Mouse (Mus musculus): ENCODE results near the gene Glrx5.
A peak's percentile ranks its signal among the peaks of the same experiment; 100 is the strongest.

Glrx5 gene

DNA sequence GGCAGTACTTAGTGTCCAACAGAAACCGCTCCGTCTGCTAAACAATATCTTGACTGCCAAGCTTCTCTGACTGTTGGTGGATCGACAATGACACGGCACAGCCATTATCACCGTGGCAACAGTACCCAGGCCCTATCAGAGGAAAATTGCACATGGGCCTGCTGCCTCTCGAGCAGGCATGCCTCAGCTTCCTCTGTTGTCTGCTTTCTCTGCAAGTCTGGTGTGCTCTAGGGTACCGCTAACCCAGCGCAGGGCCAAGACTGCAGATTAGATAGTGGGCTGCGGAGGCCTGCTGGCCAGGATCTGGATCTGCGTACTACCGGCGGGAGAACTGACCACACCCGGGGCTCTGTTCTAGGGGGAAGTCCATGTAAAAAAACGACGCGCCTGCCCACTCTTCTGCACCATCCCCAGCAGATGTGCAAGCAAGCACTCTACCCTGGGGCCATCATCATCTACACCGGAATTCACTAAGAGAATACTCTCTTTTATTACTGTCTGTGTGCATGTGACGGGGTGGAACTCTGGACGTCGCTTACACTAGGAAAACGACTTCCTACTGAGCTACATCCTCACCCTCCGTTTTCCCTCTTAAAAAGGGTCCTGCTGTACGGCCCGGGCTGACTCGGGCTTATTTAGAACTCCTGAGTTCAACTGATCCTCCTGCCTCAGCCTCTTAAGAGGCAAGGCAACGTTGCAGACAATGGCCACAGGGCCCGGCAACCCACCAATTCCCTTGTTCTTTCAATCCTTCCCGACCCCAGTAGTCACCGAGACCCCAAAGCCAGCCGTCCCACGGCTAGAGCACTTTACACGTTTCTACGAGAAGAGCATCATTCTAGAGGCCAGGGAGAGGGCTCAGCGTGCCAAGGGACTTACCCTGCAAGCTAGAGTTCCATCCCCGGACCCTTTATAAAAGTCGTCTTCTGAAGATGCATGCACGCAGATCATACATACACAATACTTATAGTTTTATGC is 1.1 kb upstream of the Glrx5 start:
- peak; percentile 28 for DNase-seq (ENCODE audit: inconsistent ontology term)

DNA sequence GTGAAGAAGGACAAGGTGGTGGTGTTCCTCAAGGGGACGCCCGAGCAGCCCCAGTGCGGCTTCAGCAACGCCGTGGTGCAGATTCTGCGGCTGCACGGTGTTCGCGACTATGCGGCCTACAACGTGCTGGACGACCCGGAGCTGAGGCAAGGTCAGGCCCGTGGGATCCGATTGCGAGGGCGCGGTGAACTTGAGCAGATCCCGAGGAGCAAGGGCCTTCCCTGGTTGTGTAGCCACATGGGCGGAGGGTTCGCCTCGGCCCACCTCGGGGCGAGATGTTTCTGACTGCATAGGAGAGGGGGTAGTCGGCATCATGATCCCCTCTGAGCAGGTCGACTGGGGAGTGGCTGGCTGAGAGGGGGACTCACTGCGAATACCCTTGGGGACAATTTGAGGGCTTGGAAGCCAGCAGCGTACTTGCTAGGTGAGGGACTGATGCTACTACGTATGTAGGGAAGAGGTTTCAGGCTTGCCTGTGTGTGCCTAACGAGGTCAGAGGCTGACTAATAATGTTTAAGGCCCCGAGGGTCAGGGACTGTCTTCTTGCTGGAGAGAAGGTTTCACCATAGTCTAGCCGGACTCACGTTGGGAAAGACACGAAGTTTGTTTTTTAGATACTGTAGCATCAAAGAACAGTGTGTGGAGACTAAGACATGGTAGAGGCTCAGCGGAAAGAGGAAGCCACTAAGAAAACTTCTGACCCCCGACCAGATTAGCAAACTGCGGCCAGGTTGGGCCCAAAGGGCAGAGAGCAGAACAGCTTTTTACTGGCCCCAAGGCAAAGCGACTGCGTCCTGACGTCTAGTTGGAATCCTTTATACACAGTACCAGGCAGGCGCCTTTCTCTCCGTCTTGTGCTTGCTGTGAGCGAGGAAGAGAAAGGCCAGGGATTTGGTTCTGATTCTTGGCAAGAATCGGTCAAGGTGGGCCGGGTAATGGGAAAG is 616 bp downstream of the Glrx5 start:
- peak; percentile 25 for DNase-seq (ENCODE audit: inconsistent ontology term)

DNA sequence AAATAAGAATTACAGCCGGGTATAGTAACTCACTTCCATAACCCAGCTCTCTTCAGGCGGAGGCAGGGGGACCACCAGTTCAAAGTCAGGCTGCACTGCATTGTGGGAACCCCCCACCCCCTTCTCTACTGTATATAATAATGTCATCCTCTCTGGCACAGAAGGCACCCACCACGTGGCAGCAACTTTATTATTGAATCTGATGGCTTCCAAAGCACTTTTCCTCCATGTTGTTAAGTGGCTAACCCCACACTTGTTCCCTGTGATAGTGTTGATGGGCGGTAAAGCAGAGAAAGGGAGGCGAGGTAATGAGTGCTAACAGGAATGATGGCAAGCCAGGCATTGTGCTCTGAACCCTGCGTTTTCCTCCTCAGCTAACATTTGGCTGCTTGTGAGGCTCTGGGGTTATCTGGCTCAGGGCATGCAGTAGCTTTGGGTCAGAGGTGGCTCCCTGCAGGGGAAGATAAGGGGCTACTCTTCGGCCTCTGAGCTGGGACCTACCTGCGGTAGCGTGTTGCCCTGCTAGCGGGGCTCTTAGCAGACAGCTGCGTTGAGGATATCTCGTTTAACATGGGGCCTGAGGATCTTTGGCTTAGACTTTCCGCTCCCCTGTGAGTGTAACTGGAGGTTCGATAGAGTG is 1.8 kb downstream of the Glrx5 start:
- no peak for DNase-seq (ENCODE audit: inconsistent ontology term)

DNA sequence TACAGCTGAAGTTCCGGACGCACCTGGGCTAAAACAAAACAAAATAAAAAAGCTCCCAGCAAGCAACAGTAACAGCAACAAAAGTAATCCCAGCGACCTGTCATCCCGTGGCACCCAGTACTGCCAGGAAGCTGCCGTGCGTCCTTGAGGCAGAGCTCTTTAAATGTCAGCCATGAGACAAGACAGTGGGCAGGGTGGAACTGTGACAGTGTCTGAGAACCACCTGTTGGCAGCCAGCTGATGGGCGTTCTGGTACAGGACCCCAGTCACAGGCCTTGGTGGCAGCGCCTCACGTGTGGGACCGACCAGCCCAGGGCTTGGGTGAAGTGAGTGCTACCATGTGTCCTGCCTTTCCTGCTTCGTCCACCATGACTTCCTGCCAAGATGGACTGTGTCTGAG is 5.7 kb downstream of the Glrx5 start:
- DNase-seq (ENCODE audit: inconsistent ontology term): no peak

DNA sequence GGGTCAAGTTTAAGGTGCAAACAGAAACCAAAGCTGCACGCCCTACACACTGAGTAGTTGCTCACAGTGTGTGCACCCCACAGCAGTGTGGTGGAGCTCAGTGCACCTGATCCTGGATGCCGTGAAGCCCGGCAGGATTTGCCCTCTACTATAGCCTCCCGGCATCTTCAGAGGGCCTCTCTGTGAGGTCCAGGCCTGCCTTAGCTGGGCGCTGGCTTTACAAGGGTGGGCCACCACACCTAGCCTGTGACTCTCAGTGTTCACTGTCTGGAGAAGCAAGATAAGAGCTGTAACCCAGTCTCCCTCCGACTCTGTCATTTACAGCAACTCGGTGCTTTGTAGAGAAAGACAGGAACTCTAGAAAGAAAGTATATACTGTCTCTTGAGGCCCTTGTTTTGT is 6.4 kb downstream of the Glrx5 start:
- no peak for DNase-seq (ENCODE audit: inconsistent ontology term)

DNA sequence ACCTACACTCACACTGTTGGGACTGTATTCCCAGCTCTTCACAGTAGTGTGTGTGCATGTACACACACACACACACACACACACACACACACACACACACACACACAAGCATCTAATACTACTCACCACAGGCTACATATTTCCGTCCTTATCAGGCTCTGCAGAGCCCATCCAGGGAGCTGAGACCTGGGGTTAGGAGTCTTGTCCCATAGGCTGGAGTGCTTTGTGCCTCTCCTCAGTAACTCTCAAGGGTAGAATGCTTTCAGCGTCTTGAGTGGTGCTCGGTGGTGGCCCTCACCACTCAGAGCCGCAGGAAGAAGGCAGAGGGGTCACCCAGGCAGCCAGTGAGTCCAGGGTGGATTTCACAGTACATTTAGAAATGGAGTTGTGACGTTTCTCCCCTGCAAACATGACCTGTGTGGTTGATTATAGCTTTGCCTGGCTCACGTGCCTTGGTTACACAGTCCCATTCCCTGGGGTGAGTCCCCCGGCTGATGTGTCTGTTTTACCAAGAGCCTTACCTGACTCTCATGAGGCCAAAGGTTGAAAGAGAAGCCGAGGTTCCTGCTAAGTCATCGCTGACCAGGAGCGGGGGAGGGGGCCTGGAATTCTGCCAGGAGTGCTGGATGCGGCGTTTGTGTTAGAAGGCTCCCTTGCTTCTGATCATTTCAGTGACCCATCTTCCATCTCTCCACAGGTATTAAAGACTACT is 7.2 kb downstream of the Glrx5 start:
- DNase-seq (ENCODE audit: inconsistent ontology term): no peak

DNA sequence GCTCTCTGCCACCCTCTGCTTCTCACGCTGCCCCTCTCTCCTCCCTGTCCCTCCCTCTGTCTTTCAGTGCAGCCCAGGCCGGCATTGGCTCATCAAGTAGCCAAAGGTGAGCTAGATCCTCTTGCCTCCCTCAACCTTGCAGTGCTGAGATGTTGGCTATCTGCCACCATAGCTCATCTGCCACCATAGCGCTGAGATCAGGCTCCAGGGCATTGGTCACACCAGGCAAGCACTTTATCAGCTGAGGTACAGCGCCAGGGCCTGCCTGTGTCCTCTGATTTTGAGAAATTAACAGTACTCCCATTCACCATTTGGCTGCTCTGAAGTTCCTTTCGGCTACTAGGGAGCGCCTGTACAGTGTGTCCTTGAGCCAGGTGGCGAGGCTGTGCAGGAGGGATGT is 8.5 kb downstream of the Glrx5 start:
- no peak for DNase-seq (ENCODE audit: inconsistent ontology term)

DNA sequence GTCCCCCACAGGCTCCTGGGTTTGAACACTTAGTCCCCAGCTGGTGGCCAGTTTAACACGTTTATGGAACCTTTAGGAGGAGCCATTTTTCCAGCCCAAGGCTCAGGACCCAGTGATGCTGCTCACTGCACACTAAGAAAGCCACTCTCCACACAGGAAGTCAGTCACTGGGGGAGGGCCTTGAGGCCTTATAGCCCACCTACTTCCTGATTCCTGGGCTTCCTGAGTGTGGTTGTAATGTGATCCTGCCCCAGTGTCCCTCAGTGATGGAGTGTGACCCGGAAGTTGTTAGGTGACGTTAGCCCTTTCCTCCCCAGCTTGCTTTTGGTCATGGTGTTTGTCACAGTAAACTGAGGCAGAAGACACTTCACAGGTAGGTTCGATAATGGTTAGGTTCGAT is 10.6 kb downstream of the Glrx5 start:
- DNase-seq (ENCODE audit: inconsistent ontology term): no peak

DNA sequence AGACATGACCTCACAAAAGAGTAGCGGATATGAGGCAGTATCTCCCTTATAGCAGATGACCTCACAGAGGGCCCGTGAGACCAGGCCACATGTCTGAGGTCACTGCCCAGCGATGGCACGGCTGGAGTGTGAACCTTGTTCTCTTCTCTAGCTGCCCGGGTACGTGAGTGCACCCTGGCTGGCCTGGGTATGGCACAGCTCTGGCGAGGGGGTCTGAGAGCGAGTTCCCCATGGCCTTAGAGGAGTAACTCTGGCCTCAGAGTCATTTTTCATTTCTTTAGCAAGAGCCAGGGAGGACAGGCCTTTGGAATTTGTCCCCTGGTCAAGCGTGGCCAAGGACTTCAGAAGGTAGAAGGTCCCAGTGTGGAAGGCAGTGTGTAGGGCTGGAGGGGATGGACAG is 12.3 kb downstream of the Glrx5 start:
- DNase-seq (ENCODE audit: inconsistent ontology term): no peak

DNA sequence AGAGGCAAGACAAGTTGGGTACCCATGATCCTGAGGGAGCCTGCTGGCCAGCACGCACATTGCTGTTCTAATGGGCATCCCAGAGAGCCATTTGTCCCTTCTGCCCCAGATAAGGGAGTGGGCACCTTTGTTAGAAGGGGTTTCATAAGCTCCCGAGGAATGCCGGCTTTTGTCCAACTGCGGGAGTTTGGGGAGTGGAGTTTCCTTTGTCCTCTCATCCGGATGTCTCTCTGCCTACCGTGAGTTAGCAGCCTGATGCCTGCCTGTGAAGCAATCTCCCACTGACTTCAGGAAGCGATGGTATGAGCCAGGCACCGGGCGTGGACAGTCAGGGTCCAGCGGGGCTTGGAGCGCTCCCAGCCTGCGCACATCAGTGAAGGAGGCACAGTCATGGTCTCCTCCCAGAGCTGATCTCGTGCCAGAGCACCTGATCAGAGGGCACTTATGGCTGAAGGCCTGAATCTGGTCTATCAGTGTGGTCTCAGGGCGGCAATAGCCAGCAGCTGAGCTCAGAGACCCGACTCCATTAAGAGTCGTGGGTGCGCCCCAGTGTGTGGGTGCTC is 15.9 kb downstream of the Glrx5 start:
- peak; percentile 83 for DNase-seq (ENCODE audit: inconsistent ontology term)

DNA sequence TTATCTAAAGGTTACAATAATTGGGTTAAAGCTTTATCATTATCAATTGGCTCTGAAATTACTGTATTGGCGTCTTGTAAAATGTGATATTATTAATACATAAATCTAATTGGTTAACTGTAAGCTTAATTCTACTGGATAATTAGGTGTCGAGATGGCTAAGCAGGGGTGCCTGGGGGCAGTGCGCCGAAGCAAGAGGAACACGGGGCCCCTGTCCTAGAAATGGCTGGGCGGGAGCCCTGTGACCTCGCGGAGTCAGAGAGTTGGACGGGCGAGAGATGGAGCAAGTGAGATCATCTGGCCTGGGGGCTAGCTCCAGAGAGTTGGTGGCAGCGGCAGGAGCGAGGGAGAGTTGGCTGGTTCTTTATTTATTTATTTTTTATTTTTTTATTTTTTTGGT is 17.3 kb downstream of the Glrx5 start:
- no peak for DNase-seq (ENCODE audit: inconsistent ontology term)

DNA sequence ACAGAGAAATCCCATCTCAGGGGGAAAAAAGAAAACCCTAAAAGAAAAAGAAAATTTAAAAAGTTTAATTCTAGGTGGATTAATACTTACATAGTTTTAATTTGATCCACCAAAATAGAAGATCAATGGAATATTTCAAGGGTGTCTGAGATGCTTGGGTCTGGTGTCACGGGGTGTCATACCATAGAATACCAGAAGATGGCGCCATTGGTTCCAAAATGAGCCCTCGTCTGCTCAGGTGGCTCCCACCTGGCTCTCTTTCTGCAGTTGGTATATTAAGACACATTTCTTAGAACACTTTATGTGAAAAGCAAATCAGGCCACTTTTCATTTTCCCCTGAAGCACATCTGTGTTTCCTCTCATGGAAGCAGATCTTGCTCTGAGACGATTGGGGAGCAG is 18.4 kb downstream of the Glrx5 start:
- DNase-seq (ENCODE audit: inconsistent ontology term): peak; percentile 53

DNA sequence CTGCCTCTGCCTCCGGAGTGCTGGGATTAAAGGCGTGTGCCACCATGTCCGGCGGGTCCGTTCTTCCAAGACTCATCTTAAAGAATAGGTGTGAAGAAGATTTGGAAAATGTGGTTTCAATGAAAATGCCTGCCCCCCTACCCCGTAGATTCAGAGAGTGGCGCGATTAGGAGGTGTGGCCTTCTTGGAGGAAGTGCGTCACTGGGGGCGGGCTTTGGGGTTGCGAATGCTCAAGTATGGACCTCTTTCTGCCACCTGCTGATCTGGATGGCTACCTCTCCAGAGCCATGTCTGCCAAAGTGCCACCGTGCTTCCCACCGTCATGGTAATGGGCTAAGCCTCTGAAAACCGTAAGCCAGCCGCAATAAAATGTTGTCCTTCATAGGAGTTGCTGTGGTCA is 21.6 kb downstream of the Glrx5 start:
- DNase-seq (ENCODE audit: inconsistent ontology term): no peak

DNA sequence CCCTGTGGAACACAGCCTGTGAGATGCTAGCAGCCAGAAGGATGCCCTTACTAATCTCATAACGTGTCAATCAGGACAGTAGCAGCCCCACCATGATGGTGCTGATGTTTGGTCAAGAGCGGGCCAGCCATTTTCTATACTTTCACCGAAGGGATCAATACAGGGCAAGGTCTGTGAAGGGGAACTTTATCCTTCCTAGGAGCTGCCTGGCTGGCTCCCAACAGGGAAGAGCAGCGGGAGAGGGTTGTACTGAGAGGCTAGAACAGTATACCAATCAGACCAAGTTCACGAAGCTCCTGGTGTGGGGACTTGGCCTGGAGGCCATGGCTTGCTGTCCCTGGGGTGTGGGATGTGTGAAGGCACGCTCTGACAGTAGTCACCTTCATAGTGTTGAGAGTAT is 22.8 kb downstream of the Glrx5 start:
- DNase-seq (ENCODE audit: inconsistent ontology term): no peak

DNA sequence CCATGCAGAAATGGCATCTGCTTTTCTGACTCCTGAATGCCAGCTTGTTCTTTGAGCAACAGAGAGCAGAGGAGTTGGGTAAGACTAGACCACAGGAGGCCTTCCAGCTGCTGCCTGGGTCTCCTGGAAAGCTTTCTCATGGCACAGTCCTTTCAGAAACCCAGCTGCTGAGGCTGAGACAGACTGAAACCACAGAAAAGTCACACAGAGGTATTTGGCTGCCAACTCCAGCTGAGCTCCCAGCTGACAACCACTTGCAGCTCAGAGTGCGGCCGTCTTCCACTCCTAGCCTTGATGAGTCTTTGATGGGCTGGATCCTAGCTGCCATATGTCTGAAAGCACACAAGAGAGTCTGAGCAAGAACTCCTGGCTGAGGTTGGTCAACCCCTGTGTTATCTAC is 27.5 kb downstream of the Glrx5 start:
- no peak for DNase-seq (ENCODE audit: inconsistent ontology term)

DNA sequence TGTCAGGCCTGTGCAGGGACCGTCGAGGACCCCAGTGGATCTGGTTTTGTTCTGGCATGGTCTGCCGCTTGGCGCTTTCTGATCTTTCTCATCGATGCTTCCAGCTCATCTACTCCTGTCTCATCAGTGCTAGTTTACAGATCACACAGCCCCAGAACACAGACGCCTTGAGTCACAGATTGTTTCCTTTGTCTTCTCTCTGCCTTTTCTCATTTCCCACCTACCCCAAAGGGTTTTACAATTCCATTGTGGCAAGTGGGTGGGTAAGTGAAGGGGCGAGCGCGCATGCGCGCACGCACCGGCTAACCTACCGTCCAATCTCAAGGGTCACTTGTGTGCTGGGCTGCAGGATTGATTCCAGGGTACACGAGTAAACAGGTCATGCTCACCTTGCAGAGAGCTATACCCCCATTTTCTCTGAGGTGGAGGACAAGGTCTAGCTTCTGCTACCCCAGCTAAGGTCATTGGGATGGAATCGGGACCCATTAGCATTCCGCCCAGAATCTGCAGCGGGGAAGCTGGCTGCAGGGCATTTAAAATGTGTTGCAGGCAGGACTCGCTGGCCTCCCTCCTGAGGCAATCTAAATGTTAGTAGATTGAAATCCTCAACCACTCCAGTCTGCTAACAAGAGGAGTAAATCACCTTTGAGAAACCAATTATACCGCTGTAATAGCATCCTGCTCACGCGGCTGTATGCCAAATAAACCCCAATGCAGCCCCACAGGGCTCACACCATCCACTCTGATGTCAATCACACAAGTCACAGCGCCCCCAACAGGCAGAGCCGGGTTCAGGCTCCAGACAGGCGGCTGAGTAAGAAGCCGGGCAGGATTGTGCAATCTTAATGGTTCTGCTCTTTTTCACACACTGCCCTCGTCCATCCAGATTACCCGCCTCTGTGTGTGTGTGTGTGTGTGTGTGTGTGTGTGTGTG is 31.0 kb downstream of the Glrx5 start:
- DNase-seq (ENCODE audit: inconsistent ontology term): no peak

DNA sequence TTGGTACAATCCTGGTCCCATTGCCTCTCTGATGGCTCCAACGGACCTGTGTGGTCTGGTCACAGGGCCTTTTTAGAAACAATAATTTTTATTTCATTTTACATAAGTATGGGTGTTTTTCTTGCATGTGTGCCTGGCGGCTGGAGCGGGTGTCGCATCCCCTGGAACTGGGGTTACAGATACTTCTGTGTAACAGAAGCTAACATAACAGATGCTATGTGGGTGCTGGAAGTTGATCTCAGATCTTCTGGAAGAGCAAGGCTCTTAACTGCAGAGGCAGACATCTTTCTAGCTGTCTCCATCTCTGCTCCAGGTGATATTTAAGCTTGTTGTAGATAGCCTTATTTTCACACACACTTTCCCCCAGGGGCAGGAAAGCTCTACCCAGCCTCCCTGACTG is 31.7 kb downstream of the Glrx5 start:
- no peak for DNase-seq (ENCODE audit: inconsistent ontology term)

DNA sequence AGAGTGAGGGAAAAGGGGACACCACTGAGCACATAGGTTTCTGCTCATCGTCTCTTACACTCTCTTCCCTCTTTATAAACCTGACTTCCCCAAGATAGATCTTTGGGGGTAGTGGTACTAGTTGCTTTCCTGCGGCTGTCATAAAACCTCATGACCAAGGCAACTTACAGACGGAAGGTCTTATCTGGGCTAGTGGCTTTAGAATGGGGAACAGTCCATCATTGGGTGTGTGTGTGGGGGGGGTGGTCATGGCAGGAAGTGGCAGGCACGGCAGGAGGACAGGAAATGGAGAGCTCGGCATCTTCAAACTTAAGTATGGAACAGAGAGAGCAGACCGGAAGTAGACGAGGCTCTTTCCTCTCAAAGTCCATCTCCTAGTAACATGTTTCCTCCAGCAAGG is 32.6 kb downstream of the Glrx5 start:
- no peak for DNase-seq (ENCODE audit: inconsistent ontology term)

DNA sequence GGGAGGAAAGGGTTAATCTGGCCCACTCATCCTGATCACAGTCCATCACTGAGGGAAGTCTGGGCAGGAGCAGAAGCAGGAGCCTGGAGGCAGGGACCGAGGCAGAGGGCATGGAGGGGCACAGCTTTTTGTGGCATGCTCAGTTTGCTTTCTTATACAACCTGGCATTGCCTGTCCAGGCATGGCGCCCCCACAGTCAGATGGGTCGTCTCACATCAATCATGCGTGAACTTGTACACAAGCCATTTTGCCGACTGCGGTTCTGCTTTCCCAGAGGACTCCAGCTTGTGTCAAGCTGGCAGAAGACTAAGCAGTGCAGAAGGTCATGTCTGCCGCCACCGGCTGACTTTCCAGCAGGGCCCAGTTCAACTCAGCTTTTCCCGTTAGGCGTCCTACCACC is 34.0 kb downstream of the Glrx5 start:
- DNase-seq (ENCODE audit: inconsistent ontology term): no peak

DNA sequence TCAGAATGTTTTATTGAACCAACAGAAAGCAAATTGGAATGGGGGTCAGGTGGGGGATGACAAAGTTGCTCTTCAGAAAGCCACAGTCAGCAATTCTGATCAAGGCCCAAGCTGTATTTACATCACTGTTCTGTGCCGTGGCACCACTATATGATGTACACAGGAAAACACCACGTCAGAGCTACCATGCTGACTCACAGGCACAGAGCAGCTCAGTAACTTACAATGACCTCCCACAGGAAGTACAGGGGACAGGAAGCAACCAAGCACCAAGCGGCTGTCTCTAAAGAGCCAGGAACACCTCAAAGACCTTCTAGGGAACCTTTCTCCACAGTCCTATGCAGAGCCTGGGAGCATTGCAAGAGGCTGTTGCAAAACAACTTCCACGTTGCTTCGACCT is 36.4 kb downstream of the Glrx5 start:
- no peak for DNase-seq (ENCODE audit: inconsistent ontology term)

Measured in Muller cell, postnatal 12 days (primary cell).